Mouse (Mus musculus) right cerebral cortex, adult 2 months (tissue): ENCODE measurements at regions not wholly inside any gene's neighbourhood (a gene's known extent, or its start where the extent isn't known, plus 50 kb on each side); places are given as distances from the start of the nearest gene placed in this dataset.

Experiments used
- DNase-seq, 2 experiments: peaks; one replicate each; pipeline ENCODE4 v3.0.0; 2021 to 2022; ENCODE audit warnings: low spot score in 2 of 2

GRCm38 (mm10) chr6:135524886-135525285 is 162.5 kb downstream of the Emp1 start:
- DNase-seq, result no peak

DNA sequence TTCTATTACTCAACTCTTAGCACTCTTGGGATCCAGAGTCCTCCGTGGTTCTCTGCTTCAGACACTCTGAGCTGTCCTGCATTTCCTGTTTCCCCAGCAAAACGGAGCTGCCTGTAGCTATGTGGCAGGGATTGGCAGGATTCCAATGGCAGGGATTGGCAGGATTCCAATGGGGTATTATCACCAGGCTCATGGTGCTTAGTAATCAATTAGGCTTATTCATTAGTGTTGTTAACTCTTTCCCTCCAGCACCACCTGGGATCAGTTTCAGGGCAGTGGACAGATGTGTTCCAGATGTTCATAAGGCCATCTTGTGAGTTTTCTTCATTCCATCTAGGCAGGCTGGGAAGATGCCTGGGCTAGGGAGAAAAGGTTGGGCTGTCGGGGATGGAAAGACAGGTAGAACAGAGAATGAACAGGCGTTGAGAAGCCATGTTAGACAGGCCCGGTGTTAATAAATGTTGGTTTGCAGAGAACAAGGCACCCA is 163.5 kb downstream of the Emp1 start:
- peak; percentile 55 to 63 for DNase-seq

DNA sequence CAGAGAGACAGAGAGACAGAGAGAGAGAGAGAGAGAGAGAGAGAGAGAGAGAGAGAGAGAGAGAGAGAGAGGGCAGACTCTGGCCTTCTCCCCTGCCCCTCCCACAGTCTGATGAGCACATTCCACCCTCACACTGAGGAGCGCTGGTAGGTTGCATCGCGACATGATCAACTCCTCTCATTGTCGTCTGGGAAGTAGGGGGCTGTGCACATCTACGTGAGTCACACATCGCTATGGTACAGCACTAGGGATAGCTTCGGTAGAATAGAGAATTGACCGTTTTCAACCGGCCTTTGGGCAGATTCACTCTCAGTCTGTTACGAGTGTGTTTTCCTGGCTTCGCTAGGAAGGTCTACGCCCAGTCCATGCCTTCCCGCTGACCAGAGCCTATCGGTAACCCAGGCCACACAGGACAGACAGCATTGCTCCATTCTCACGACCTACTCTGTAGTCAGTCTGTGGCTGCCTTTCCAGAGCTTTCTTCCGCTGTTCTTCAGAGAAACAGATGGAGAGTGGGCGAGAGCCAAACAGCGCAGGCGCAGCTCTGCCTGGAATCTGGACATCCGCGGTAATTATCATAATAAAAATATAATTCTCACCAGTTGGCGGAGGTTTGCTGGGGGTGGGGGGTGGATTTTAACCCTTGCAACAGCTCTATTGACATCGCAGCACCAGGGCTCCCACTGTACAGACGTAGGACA is 164.3 kb downstream of the Emp1 start:
- DNase-seq, result peak; percentile 78 to 79

- DNase-seq, result peak in 1 of 2 experiments; percentile 49
These were observed 165.5 kb downstream of the Emp1 start for GRCm38 (mm10) chr6:135527879-135528278.

DNA sequence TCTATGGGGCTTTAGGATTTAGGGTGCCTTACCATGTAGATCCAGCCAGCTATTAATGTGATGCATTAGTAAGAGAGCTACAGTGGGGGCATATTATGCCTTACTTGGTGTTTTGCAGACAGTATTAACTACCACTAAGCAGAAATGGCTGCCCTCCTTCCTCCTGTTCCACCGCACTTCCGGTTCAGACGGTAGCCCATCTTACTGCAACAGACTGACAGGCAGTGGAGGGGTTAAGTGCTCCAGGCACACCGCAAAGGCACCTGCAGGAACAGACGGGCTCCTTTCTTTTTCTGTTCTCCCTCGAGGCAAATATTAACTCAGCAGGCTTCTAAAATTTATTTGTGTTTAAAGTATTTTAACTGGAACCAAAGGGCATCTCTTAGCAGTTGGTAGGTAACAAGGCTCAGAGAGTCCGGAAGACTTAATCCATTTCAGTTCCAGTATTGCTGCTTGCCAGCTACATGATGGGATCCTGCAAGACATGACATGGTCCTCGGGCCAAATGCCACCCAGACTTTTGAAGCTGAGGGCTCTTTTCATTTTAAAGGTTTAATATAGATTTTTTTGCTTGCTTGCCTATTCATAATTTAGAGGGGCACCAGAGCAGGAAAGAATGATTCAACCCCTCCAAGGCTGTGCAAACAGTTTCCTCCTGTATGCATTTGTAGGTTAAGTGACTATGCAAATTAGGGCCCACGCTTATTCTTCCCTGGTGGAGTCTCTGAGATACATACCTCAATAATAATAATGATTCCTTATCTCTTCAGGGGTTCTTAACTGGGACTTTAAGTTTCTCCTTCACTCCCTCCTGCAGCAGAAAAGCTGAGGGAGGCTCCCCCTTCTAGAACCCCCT is 177.7 kb downstream of the Emp1 start:
- DNase-seq, result no peak

- DNase-seq, result no peak
These were observed 179.2 kb downstream of the Emp1 start for GRCm38 (mm10) chr6:135541566-135541965.

DNA sequence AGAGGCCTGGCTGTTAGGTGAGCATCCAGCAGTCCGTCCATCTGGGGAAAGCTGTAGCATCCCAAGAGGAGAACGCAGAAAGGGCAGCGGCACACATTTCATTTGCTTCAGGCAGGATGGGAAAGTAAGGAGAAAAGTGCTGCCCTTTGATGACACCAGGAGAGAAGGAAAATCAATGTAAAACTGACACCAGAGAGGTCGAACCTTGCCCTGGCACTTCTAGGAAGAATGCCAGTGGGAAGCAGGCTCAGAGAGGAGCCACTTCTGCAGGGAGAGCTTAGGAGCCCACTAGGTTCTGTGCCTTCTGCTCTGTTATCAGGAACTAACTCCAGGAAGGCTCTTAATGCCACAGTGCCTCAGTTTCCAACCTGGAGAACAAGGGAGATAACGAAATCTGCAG is 180.0 kb downstream of the Emp1 start:
- DNase-seq, result no peak

GRCm38 (mm10) chr6:135543390-135543789 is 181.0 kb downstream of the Emp1 start:
- DNase-seq, result no peak

DNA sequence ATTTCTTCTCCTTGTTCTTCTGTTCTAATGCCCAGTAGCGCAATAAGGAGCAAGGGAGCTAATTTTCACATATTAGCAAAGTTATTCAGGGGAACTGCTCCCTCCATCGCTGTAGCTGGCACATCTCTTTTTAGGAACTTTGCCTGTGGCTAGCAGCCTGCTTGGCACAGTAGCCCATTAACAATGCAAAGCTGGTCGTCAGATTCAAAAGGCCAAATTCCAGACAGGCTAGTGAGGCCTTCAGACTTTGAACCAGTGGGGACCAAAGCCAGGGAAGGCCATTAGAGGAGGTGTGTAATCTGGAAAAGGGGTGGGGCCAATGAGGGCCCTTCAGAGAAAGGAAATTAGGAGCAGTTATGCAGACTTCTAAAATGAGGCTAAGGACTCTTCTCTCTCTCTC is 181.5 kb downstream of the Emp1 start:
- no peak for DNase-seq

DNA sequence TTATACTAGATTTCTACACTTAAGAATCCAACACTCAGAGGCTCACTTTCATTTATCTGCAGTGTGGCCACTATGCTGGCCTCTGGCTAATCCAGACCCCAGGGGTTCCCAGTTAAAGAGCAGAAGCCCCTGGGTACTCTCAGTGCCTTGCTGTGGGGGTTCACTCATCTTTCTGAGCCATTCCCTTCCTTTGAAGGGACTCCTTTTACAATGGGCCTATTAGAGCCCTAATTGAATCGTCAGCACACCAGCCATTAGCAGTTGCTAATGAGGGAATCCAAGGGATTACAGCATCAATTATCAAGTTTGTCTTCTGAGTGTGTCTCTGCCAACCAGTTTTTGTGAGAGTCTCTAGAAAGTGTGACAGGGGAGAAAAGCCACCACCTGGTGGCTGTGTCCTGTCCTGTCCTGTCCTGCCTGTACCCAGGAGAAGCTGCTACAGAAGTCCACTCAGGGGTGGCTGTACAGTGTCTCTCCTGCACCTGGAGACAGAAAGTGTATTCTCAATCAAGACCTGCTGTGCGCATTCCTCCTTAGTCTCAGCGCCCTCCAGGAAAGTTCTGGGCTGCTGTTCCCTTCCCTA is 188.1 kb downstream of the Emp1 start:
- DNase-seq, result no peak

GRCm38 (mm10) chr6:135552396-135552795 is 190.1 kb downstream of the Emp1 start:
- DNase-seq, result no peak

- DNase-seq, result peak; percentile 75 to 84
These were observed 197.2 kb downstream of the Emp1 start for GRCm38 (mm10) chr6:135559501-135559907.

DNA sequence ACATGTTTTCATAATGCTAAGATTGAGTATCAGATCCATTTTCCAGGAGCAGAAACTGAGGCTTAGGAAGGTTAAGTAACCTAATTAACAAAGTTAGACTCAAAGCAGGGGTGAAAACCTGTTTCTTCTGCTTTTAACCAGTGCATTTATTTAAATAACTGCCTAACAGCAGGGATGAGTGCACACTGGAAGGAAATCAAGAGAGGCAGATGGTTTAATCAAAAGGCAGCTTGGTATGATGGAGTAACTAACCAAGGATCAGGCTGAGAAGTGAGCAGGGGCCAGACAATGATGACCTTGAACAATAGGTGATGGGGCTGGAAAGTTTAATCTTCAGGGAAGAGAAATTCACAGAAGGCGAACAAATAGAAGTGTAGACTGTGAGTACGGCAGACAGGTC is 199.9 kb downstream of the Emp1 start:
- DNase-seq, result peak in 1 of 2 experiments; percentile 16

DNA sequence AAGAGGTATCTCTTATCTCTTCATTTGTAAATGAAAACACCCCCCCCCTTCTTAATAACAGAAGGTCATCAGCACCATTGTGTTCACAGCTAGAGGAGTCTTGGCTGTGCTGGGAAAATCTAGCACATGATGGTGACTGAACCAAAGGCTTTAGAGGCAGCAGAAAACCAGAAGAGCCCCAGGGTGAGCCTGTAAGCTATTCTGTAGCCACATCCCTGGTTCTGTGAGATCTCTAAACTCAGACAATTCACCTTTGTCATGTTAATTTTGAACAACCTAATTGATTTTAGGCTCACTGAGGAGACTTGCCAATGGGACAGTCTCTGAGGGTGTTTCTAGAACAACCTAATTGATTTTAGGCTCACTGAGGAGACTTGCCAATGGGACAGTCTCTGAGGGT is 201.4 kb downstream of the Emp1 start:
- DNase-seq, result no peak

DNA sequence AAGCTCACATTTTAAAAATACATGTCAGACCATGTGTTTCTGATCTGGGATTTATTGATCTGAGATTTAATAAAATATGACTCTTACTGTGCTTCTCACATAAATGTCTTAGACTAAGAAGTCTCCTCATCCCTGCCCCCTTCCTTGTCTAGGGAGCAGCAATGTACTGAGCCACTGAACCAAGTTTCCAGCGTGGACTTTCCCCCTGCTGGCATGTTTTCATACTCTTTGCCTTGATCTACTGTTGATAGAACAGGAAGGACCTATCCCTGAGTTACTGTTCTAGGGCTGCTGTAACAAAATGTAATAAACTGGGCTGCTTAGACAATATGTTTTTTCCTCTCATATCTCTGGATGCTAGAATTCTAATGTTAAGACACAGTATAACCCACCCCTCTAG is 206.7 kb downstream of the Emp1 start:
- no peak for DNase-seq

DNA sequence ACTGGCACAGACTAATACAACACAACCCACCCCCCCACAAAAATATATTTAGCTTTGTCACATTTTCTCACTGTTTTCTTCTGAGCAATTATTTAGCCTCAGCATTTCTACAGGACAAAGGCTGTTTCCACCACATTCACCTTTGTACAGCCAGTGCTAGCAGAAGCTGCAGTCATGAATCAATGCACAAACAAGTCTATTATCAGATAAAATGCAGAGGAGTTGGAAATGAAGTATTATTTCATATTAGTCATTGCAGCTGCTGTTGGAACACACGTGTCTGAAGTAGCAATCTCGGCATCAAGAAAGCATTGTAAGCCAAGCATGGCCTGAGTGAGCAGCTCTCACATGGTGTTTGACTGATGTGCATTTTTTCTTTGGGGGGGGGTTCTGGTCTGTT is 212.9 kb downstream of the Emp1 start:
- DNase-seq, result no peak

GRCm38 (mm10) chr6:135578728-135579127 is 216.4 kb downstream of the Emp1 start:
- peak in 1 of 2 experiments; percentile 32 for DNase-seq

GRCm38 (mm10) chr6:135582567-135582966 is 220.2 kb downstream of the Emp1 start:
- peak; percentile 39 to 57 for DNase-seq

DNA sequence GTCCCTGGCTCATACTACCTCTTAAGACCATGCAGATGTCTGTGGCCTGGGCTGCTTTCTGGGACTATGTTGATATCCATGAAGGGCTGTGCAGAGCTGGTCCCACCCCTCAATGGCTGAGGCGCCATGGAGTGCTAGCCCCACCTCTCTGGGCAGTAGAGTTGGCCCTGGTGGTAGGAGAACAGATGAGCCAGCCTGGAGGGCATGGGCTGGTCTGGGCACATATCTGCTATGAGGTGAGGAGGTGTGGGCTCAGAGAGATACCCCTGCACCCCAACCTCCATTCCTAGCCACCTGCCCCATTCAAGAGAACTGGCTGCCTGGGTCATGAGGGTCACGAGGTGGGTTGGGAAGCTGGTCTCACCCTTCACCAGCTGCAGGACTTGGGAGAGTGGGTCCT is 222.4 kb downstream of the Emp1 start:
- DNase-seq, result no peak

DNA sequence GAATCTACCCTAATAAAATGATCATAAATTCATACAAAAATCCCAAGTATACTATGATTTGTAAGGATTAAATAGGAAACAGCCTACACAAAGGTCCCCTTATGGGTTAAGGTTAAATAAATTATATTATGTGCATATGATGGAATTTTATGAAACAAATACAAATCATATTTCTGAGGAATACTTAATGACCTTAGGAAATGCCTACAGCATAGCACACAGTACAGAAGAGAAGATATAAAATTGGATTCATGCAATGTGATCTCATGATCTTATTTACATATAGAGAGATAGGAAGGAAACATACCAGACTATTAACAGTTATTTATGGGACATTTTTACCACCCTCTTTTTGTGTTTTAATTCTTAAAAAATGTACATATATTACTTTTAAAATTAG is 227.7 kb downstream of the Emp1 start:
- no peak for DNase-seq

- peak; percentile 29 to 38 for DNase-seq
These were observed 228.7 kb downstream of the Emp1 start for GRCm38 (mm10) chr6:135591085-135591484.

- DNase-seq, result no peak
These were observed 234.0 kb downstream of the Emp1 start for GRCm38 (mm10) chr6:135596358-135596757.
